12 mouse cellular contexts compared by ENCODE assay signal in genomic region chr4:55285641-55286040, GRCm38 (mm10).
A peak's percentile ranks its signal among the peaks of the same experiment; 100 is the strongest.
DNase-seq lines count a peak whose midpoint lies in the region; ATAC-seq and TF ChIP-seq lines count a peak whose summit lies in the region.
"Had no signal": no experiment of that assay in that cellular context is flagged by ENCODE, and none has a peak within 500 bp of the region (broad histone marks: within the 10 kb centered on the region; RNA-seq: fewer than 3 reads in every experiment).

No protein-coding gene starts in this region.

- H3K9me3 ChIP-seq in heart, embryonic 13.5 days, result no peaks in the 10 kb centered on the region
- H3K9me3 ChIP-seq in heart, embryonic 12.5 days (replicated peaks), result no peaks in the 10 kb centered on the region
- no peaks in the 10 kb centered on the region for H3K9me3 ChIP-seq in liver, postnatal 0 days (ENCODE audit: low read length)
- no peaks in the 10 kb centered on the region for H3K9me3 ChIP-seq in liver, embryonic 12.5 days (replicated peaks)

- TF ChIP-seq CTCF in liver, postnatal 0 days (IDR thresholded peaks at IDR 0.05; ENCODE audit: low read depth), result no peak

- TF ChIP-seq EP300 in liver, postnatal 0 days (IDR thresholded peaks at IDR 0.05; ENCODE audit: low read depth), result no peak

- H3K4me2 ChIP-seq in heart, embryonic 13.5 days, result no peak overlapping the region
- H3K4me2 ChIP-seq in heart, embryonic 12.5 days, result no peak overlapping the region
- H3K4me2 ChIP-seq in liver, postnatal 0 days (ENCODE audit: low read depth, low read length), result no peak overlapping the region
- H3K4me2 ChIP-seq in liver, embryonic 12.5 days, result no peak overlapping the region

- peaks cover 31% of the 10 kb centered on the region for H3K4me1 ChIP-seq in heart, embryonic 13.5 days
- peaks cover 28% of the 10 kb centered on the region for H3K4me1 ChIP-seq in heart, embryonic 12.5 days (replicated peaks)
- no peaks in the 10 kb centered on the region for H3K4me1 ChIP-seq in liver, postnatal 0 days (ENCODE audit: insufficient read depth)
- H3K4me1 ChIP-seq in liver, embryonic 12.5 days, result no peaks in the 10 kb centered on the region

- peak; percentile 24 for DNase-seq in liver, postnatal 0 days
- peak; percentile 35 for DNase-seq in 3T3-L1 (ENCODE audit: low read depth, low spot score)
- DNase-seq in adrenal gland, postnatal 25 days, result peak; percentile 15
- DNase-seq in layer of hippocampus, postnatal 14 days (ENCODE audit: low spot score in 2 of 2), result no peak
- no peak for DNase-seq in frontal cortex, postnatal 10 days (ENCODE audit: low spot score in 2 of 2)
- DNase-seq: cerebellum, adult 18-20 months; embryo, embryonic 11 days; kidney, adult 9 months had no signal

- ATAC-seq in heart, embryonic 13.5 days (ENCODE audit: extremely low read depth, insufficient number of reproducible peaks, low FRiP score, low TSS enrichment), result no peak
- ATAC-seq in heart, embryonic 12.5 days (ENCODE audit: insufficient number of reproducible peaks, low FRiP score), result no peak
- ATAC-seq in liver, postnatal 0 days, result no peak
- ATAC-seq in liver, embryonic 12.5 days, result no peak

- 4% methylated on average over 5 of the region's 5 CpGs for WGBS in heart, embryonic 13.5 days
- WGBS in heart, embryonic 12.5 days, result 25% methylated on average over 5 of the region's 5 CpGs
- 22% methylated on average over 5 of the region's 5 CpGs for WGBS in liver, postnatal 0 days (ENCODE audit: insufficient replicate concordance)
- 37% methylated on average over 5 of the region's 5 CpGs for WGBS in liver, embryonic 12.5 days (ENCODE audit: insufficient replicate concordance)

- 0 out of 2 replicates have a peak overlapping the region, but pooled peaks have one; percentile 12 for H3K27ac ChIP-seq in heart, embryonic 13.5 days (replicated peaks)
- no peak overlapping the region for H3K27ac ChIP-seq in heart, embryonic 12.5 days (ENCODE audit: poor library complexity, severe bottlenecking)
- H3K27ac ChIP-seq in liver, postnatal 0 days (ENCODE audit: low read depth), result no peak overlapping the region
- H3K27ac ChIP-seq in liver, embryonic 12.5 days, result no peak overlapping the region

- H3K4me3 ChIP-seq in heart, embryonic 13.5 days, result no peak overlapping the region
- no peak overlapping the region for H3K4me3 ChIP-seq in heart, embryonic 12.5 days
- H3K4me3 ChIP-seq in liver, postnatal 0 days (ENCODE audit: low read depth, low read length), result no peak overlapping the region
- H3K4me3 ChIP-seq in liver, embryonic 12.5 days, result no peak overlapping the region
- H3K4me3 ChIP-seq: myocyte had no signal

- no peaks in the 10 kb centered on the region for H3K36me3 ChIP-seq in heart, embryonic 13.5 days
- no peaks in the 10 kb centered on the region for H3K36me3 ChIP-seq in heart, embryonic 12.5 days
- no peaks in the 10 kb centered on the region for H3K36me3 ChIP-seq in liver, postnatal 0 days (replicated peaks; ENCODE audit: insufficient read depth, low read length)
- no peaks in the 10 kb centered on the region for H3K36me3 ChIP-seq in liver, embryonic 12.5 days

- no peaks in the 10 kb centered on the region for H3K27me3 ChIP-seq in heart, embryonic 13.5 days (replicated peaks)
- no peaks in the 10 kb centered on the region for H3K27me3 ChIP-seq in heart, embryonic 12.5 days (replicated peaks)
- no peaks in the 10 kb centered on the region for H3K27me3 ChIP-seq in liver, postnatal 0 days (ENCODE audit: insufficient read depth, low read length)
- 0 out of 2 replicates have a peak, but pooled peaks cover 6% of the 10 kb centered on the region for H3K27me3 ChIP-seq in liver, embryonic 12.5 days (replicated peaks)

- H3K9ac ChIP-seq in heart, embryonic 13.5 days, result no peak overlapping the region
- H3K9ac ChIP-seq in heart, embryonic 12.5 days, result no peak overlapping the region
- H3K9ac ChIP-seq in liver, postnatal 0 days (replicated peaks), result no peak overlapping the region
- H3K9ac ChIP-seq in liver, embryonic 12.5 days, result no peak overlapping the region

Comparison
In these comparisons a context has a peak if more than half of its experiments do, and no peak if none do; other contexts are left out.
1. DNase-seq: peak in liver, postnatal 0 days (single experiment), 3T3-L1 (single experiment) and adrenal gland, postnatal 25 days (single experiment); none in layer of hippocampus, postnatal 14 days (0 of 2) and frontal cortex, postnatal 10 days (0 of 2).